Mouse (Mus musculus) c-Kit-positive CD71-positive TER-119-negative erythroid progenitor cells, embryonic 14.5 days (primary cell): ENCODE measurements at regions not wholly inside any gene's neighbourhood (a gene's known extent, or its start where the extent isn't known, plus 50 kb on each side); places are given as distances from the start of the nearest gene placed in this dataset.
"Not testable (repeated sequence)": the region's sequence is repeated elsewhere in the genome, so short reads cannot be mapped to it uniquely, and the experiment has no call there.

Source experiments
- DNase-seq: peaks from one replicate; pipeline ENCODE4 v3.0.0-alpha.2; 2013; ENCODE audit warnings: low read depth

DNA sequence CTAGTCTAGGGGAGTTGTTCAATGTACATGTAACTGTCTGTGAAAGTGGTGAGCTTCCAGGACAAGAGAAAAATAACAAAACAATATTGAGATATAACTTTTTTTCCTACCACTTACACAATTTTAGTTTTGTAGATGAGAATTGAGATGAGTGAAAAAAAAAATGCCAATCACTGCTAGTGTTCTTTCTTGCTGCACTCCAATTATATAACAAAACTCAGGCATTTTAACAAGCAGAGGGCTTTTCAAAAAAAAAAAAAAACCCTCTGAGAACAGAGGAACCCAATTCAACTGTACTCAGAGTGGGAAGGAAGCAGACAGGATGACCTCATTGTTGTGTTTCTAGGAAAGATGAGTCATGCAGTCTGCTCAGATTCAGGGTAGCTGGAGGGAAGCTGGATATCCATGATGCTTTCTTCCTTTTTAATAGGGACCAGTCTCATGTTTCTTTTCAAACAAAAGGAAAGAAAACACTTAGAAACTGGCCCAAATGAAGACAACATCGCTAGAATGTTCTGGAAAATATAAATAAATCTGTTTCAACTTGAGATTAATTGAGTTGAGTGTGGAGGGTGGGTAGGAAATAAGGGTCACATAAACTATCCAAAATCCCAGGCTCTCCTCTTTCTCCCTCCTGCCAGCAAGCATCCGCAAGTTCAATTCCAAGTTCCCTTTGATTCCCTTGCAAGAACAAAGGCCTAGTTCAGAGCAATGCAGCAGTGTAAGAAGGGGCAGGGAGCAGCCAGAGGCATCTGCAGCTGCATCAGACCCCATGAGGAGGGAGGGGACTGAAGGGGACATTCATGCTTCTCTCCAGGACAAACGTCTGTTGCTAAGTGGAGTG lies 250.6 kb downstream of the Trib2 start:
- no peak for DNase-seq

DNA sequence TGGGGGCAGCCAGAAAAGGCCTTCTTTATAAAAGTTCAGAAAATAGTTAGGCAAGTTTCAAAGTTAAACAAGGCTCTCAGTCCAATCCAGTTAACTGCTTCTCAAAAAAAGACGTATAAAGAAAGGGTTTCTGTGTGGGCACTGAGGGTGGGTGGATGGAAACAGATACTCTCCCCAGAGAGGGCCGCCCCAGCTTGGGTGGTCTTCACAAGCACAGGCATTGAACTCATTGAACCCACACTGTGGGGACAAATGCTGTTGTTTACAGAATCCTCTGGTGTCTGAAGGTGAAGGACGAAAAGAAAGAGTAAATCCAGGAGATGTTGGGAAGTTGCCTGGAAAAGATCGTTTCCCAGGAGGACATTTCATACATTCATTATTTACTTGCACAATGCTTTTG lies 253.9 kb downstream of the Trib2 start:
- DNase-seq, result no peak

DNA sequence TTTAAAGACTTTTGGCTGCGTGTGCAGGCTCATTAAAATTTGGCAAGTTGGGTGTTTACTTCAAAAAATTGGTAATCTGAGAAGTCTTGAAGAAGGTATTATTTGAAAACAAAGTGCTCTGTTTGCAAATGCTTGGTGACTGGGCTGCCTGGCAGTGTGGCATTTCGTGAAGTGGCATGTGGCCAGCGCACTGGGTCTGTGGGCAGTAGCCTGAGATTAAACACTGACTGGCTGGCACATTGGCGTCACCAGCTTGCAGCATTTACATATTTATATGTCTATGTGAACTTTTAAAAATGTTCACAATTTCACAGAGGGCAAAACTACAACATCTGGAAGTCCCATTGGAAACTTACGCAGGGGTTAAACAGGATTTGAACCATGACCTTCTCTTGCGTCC lies 261.3 kb downstream of the Trib2 start:
- no peak for DNase-seq

DNA sequence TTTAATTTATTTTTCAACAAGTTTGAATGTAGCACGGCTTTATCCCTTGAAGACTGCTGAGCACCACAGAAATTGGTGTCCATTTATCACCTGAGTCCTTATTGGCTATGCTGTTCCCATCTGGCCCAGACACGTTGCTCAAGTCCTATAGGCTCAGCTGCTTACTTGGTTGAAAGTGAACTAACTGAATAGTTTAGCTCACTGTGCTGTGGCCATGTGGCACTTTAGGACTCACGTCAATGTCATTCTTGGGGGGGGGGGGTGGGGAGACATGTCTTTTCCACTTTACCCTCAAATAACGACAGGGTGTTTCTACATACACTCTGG lies 263.1 kb downstream of the Trib2 start:
- DNase-seq, result no peak

DNA sequence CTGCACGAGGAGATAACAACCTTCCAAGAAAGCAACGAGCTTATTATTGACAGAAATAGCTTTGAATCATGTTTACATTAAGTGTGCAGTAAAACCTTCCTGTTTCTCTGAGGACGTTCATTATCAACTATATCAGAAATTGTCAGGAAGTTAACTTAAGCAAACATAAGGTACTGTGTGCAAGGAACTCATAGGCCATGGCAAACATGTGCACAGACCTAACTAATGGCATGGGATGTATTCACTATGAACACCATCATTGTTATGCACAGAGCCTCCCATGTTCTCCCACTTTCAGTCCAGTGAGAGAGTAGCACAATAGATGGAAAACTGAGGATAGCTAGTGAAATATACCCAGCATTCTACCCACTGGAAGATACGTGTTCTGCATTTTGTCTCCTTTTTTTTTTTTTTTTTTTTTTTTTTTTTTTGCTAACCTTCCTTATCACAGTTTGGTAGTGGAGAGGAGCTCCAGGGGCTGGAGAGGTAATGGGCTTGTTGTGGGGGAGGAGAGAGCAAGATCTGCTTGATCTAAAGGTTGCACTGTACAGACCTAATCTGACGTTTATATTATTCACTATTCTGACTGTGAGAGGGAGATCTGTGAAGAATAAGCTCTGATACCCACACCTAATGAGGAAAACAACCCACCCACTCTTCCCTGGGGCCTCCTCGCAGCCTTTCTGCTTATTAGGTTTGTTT lies 263.6 kb downstream of the Trib2 start:
- DNase-seq, result no peak

DNA sequence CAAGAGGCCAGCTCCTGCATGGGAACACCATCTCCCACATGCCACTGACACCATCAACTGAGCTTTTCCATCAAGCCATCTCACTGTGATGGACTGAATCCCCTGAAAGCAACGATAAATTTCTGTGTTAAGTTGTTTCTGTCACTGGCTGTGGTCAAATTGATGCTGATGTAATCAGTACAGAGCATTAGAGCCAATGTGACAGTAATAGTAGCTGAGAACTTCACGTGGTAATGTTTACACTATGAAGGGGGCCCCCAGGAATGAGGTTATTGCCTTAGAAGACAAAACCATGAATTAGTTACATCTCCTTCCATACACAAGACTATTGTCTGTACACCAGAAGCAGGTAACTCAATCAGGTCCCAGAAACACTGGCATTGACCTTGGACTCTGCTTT lies 264.5 kb downstream of the Trib2 start:
- DNase-seq, result no peak

DNA sequence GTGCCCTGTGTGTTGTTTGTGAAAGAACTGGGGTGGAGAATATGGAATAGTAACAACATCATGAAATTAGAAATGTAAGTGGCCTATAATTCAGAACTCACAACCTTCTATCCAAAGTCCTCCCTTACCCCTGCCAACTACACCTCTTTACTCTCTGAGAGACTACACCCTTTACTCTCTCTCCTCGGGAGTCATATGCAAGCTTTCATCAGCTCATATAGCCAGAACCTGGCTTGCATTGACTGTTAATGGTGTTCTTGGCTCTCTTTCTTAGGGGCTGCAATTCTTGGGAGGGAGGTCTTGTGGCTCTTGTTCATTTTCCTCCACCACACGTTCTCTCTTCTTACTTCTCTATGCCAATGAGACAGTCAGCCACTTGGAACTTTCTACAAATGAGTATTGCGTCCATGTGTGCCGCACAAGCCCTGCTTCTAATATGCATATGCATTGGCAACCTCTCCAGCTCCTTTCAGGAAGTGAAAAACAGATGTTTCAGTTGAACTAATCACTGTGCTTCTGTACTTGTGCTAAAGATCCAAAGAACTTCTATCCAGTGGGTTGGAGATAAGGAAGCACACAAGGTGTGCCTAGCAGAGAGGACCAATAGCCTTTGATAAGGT lies 265.3 kb downstream of the Trib2 start:
- DNase-seq, result no peak

DNA sequence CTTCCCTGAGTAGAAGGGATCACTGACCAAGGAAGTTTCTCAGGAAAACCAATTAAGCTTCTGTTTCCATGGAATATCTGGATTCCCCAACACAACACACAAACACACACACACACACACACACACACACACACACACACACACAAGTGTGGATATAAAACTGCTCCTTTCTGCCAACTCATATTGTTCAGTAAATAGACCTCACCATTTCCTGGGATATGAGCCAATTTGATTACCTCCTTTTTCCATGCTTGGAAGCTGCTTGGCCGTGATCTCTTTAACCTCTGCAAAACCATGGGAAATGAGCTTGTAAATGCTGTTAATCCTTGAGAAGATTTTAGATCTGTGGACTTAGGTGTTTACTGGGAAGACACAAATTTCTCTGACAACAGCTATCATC lies 272.4 kb downstream of the Trib2 start:
- DNase-seq, result no peak

DNA sequence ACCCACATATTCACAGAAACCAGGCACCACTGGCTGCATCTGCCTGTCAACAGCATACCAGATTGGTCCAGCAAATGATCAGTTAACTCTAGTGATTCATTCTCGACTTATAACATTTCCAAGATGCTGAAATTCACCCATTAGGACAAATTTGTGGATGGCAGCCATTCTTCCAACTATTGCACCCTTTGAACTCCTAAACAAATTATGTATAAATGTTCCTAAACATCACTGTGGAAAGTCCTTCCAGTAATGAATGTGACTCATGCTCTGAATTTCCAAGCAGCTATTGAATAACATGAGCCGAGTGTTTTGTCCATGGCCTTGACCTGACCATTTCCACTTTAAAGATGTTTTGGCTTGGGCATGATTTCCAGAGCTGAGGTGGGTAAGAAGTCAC lies 274.2 kb downstream of the Trib2 start:
- no peak for DNase-seq

DNA sequence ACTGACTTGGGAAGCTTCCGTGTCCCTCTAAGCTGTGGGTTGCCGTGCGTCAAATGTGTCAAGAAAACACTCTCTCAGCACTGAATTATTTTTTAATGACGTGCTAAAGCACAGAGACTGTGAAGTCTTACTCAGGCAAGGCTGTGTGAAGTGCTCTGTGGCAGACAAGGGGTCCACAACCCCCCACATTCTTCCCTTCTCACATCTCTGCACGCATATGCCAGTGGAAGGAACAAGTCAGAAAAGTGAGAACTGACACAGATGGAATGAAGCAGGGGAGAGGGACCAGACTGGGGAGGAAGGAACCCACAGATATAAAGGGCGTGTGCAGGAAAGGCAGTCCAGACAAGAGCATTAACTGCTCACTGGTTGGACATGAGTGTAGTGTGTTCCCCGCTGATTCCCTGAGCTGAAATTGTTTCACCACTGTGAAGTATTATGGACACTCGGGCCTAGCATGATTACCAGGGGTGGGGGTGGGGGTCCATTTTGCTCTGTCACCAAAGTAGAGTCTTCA lies 279.8 kb downstream of the Trib2 start:
- DNase-seq, result no peak

DNA sequence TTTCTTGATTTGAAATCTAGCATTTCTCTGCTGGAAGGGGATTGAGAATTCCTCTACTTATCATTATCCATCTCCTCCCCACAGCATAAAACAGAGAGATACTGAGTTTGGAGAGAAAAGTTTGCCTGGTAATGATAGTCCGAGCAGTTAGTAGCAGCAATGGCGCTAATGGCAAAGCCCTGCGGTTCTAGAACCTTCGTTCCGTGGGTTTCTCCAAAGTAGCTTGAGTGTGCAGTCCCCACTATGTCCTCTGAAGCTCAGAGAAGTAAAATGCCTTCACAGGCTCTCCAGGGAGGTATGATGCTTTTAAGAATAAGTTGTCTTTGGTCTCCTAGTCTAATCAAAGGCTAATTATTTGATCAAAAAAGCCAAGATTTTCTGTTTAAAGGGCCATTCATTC lies 280.5 kb downstream of the Trib2 start:
- DNase-seq, result no peak

DNA sequence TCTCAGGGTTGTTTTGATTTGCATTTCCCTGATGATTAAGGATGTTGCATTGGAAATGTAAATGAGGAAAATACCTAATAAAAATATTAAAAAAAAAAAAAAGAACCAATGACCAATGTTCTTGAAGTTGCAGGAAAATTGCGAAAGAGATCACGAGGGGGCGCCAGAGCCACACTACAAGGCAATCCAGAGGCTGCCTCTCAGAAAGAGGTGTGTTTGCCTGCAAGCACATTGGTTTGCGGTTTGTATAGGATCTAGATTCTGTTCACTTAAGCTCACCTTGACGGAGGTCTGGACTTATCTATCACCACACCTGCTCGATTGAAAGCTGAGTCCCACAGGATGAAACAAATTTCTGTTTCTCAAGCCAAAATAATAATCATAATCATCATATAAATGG lies 280.9 kb downstream of the Trib2 start:
- DNase-seq, result peak; percentile 23

DNA sequence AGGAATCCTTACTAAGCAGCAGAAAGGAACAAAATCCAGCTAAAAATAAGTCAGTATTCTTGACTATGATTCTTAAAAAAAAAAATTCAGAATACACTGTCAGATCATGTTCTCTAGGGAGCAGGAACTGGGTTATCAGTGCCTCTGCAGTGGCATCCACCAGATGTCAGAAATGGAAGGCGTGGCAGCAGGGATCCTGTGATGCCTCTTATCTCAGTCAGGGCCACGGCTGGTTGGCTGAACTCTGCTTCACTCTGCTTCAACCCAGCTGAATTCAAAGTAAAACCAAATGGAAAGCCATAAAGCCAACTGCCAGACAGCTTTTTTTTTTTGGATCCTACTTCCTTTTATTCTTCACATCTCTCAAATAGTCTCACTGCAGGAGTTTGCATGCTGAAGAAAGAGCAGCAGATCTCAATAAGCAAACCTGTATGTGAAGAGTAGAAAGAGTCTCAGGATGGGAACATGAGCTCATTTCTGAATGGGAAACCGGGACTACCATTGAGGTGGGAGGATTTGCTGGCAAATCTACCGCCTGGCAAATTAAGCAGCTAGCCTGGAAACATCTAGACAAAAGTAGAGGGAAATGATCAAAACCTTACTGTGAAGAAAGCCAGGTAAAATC lies 295.8 kb downstream of the Trib2 start:
- DNase-seq, result no peak

DNA sequence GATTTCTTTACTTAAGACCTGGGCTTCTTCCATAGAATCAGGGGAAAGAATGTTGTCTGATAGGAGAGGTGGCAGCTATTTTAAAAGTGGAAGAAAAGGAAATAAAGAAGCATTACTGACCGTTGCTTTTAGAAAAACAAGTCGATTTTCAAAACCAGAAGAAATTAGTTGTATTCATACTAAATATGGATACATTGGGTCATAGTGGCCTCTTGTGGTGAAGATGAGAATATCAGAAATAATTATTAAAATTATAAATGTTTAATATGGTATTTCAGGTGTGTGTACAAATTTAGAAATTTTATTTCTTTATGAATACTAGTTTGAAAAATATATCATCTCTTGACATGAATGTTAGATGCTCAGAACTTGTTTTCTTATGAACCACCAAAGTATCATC lies 304.7 kb downstream of the Trib2 start:
- no peak for DNase-seq

DNA sequence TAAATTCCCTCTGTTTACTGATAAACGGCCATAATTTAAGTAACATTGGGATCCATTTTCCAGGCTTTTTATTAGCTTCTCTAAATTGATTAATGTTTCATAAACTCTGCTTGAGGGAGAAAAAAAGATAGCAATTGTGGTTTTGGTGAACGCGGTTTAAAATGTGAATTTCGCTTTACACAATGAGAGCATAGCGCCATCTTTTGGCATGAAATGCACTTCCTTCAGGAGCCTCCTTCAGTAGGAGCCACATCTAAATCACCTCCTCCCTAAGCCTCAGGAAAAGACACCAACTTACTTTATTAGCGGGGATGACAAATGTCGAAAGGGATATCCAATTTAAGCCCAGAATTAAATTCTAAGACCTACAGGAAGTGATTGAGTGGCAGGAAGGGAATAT lies 309.1 kb downstream of the Trib2 start:
- DNase-seq, result no peak

DNA sequence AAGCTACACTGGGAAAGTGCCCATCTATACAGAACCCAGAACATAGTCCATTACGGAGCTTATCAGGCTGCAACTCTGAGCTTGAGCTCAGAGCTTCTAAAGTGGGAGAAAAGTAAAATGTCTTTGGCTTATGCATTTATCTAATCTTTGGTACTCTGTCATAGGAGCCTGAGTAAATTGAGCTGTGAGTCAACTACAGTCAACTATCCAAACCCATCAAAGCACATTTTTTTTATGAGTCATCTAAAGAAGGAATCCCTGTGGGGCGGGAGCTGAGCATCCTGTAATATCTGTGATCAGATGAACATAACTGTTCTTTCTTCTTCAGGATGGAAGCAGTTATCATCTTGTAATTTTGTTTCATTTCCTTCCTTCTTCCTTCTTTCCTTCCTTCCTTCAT lies 323.1 kb downstream of the Trib2 start:
- no peak for DNase-seq

DNA sequence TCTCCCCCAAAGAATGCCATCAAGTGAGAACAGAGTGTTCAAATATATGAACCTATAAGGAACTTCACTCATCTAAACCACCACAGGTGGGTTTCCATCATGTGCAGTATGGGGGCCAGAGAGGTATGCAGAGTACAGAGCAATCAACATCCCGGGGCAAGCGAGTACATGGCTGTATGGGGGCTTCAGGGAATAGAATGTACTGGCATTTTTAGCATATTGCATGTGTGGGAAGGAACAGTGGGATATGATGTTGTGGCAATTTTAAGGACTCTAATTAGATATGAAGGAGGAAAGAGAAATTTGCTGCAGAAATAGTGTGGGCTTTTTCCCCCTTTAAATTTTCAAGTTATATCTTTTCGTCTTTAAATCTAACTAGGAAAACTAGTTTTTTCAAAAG lies 344.0 kb downstream of the Trib2 start:
- DNase-seq, result no peak

DNA sequence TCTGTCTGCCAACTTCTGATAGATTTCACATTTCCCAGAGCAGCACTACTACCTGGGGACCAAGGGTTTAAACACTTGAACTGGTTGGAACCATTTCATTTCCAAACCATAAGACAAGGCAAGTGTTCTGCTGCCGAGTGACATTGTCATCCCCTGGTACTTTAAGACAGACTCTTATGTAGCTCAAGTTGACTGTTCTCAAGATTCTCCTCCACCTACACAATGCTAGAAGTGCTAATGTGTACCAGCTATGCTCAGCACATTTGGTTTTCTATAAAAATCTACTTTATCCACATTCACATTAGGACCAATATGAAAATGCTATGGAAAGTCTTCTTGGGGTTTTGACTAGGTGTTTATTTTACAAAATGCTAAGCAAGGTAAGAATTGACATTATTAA lies 357.3 kb downstream of the Trib2 start:
- no peak for DNase-seq

DNA sequence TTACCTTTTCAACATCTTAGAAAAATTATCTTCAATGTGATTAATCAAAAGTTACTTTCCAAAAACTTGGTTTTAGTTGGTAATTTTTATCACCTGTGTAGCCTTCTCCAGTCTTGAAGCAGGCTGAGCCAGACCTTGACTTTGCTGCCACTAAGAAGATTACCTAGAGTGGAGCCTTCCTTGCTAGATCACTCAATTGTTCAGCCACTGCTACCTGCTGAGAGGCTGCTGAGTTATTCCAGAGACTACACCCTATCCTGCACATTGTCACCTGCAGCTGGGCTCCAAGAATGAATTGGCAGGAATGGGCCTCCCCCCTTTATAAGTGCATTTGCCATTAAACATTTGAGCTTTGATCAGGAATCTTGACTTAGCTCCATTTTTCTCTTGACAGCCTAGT lies 360.4 kb downstream of the Trib2 start:
- DNase-seq, result not testable (repeated sequence)

DNA sequence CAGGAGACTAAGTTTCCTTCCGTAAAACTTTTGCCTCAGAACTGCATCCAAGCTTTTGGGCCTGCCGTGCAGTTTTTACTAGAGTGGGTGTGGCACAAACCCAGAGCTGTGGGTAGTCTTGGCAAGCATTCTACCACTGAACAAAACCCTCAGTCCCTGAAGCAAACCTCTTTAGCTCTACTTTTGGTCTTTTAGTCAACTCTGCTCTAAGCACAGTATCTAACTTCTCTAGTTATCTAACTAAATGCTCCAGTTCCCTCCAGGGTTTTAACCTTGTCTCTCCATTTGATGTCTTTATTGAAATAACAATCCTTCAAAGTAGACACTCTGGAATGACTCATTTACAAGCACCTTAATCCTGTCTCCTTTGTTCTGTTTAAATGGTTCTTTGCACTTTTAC lies 361.0 kb downstream of the Trib2 start:
- DNase-seq, result no peak

DNA sequence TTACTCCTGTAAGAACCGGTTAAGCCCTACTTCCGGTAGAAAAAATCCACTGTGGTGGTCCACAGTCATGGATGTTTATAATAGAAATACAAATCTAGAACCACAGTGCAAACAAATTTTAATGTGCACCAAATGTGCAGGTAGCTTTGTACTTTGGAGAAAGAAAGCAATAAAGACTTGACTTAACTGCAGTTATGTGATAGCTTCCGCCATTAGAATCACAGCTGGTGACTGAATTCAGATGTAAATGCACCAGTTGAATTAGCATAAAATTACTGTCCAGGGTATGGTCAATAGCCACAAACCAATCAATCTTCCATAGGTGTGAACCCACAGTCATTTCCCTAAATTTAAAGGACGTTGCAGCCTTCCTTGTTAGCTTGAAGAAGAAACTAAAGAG lies 367.2 kb downstream of the Trib2 start:
- no peak for DNase-seq

DNA sequence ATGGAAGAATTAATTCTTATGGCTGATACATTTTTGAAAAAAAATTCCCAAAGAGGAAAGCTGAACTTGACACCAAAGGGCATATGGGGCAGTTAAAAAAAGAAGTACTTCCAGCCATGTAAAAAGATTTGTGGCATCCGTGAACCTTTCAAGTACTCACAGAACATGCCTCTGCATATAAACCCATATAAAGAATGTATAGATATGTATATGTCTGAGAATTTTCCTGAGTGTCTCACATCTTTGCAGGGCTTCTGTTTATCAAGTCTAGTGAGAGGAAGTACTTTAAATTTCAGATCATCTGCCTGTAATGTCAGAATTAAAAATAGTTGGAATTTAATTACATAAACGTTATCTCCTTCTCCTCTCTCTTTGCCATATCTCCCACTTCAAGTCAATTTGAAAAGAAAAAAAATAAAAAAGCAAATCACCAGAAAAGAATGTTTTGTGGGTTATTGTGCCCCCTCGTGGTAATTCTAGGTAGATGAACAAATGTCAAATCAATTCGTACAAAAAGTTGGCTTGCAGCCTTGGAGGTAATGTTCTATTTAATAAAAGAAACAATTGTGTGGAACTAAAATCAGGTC lies 400.4 kb downstream of the Trib2 start:
- no peak for DNase-seq
